Mouse (Mus musculus): ENCODE data around the gene Alox12b. TPM values are rescaled to one million over a fixed set of nuclear protein-coding genes. Genes with fewer than 3 reads are reported as not detected.

The Alox12b gene
- polyA plus RNA-seq, 1 experiment: 0.59 TPM

GRCm38 (mm10) chr11:69202469-69203230 lies 45.9 kb downstream of the Alox12b start:
- 67% methylated on average over 13 of the region's 13 CpGs for WGBS
- Histone ChIP-seq H3K4me1 (ENCODE audit: control insufficient read depth, insufficient read depth, low read length) (no peaks in the 10 kb centered on the region), H3K27me3 (ENCODE audit: control insufficient read depth, insufficient read depth, low read length) (no peaks in the 10 kb centered on the region), H3K27ac (ENCODE audit: insufficient read depth, low read length) (no peak overlapping the region), H3K4me3 (replicated peaks; ENCODE audit: insufficient read depth, low read depth, low read length) (no peak overlapping the region)
- no peak for DNase-seq
- TF ChIP-seq POLR2A (IDR thresholded peaks at IDR 0.05; ENCODE audit: borderline replicate concordance, insufficient read depth, low read length) (no peak), CTCF (IDR thresholded peaks at IDR 0.05; ENCODE audit: borderline replicate concordance, insufficient read depth, low read depth, low read length) (no peak)

- DNase-seq: peak; percentile 79 to 83
- peak overlapping the region; percentile 64 for H3K27ac ChIP-seq (ENCODE audit: insufficient read depth, low read length)
- peaks cover 3% of the 10 kb centered on the region; the same call in 1 of the 2 replicates for H3K4me1 ChIP-seq (ENCODE audit: control insufficient read depth, insufficient read depth, low read length)
- no peaks in the 10 kb centered on the region for H3K27me3 ChIP-seq (ENCODE audit: control insufficient read depth, insufficient read depth, low read length)
- WGBS: 2% methylated on average over 2 of the region's 2 CpGs
- TF ChIP-seq POLR2A (IDR thresholded peaks at IDR 0.05; ENCODE audit: borderline replicate concordance, insufficient read depth, low read length) (peak; percentile 66; the same call in 1 of the 2 replicates), CTCF (IDR thresholded peaks at IDR 0.05; ENCODE audit: borderline replicate concordance, insufficient read depth, low read depth, low read length) (no peak)
- peak overlapping the region; percentile 73 for H3K4me3 ChIP-seq (replicated peaks; ENCODE audit: insufficient read depth, low read depth, low read length)
These were observed 54.6 kb downstream of the Alox12b start for GRCm38 (mm10) chr11:69211431-69211830.

GRCm38 (mm10) chr11:69217411-69217810 lies 60.6 kb downstream of the Alox12b start:
- Histone ChIP-seq H3K4me1 (ENCODE audit: control insufficient read depth, insufficient read depth, low read length) (no peaks in the 10 kb centered on the region), H3K27me3 (ENCODE audit: control insufficient read depth, insufficient read depth, low read length) (no peaks in the 10 kb centered on the region), H3K4me3 (replicated peaks; ENCODE audit: insufficient read depth, low read depth, low read length) (no peak overlapping the region), H3K27ac (ENCODE audit: insufficient read depth, low read length) (no peak overlapping the region)
- TF ChIP-seq POLR2A (IDR thresholded peaks at IDR 0.05; ENCODE audit: borderline replicate concordance, insufficient read depth, low read length) (no peak), CTCF (IDR thresholded peaks at IDR 0.05; ENCODE audit: borderline replicate concordance, insufficient read depth, low read depth, low read length) (no peak)
- DNase-seq: no peak
- WGBS: 82% methylated on average over 5 of the region's 5 CpGs

- Histone ChIP-seq H3K4me3 (replicated peaks; ENCODE audit: insufficient read depth, low read depth, low read length) (no peak overlapping the region), H3K27ac (ENCODE audit: insufficient read depth, low read length) (no peak overlapping the region), H3K27me3 (ENCODE audit: control insufficient read depth, insufficient read depth, low read length) (no peaks in the 10 kb centered on the region), H3K4me1 (ENCODE audit: control insufficient read depth, insufficient read depth, low read length) (no peaks in the 10 kb centered on the region)
- DNase-seq: no peak
- WGBS: 61% methylated on average over 2 of the region's 2 CpGs
- TF ChIP-seq CTCF (IDR thresholded peaks at IDR 0.05; ENCODE audit: borderline replicate concordance, insufficient read depth, low read depth, low read length) (no peak), POLR2A (IDR thresholded peaks at IDR 0.05; ENCODE audit: borderline replicate concordance, insufficient read depth, low read length) (no peak)
These were observed 61.9 kb downstream of the Alox12b start for GRCm38 (mm10) chr11:69218661-69219060.

Other genes with a start within 250 kb of the Alox12b start
- 1.0 and 1.1 TPM in 2 replicates for gene Odf4, start 229.9 kb upstream of the Alox12b start, polyA plus RNA-seq (2012; rRNA removed)
- gene Arhgef15, start 199.5 kb upstream of the Alox12b start, polyA plus RNA-seq (2012; rRNA removed): 33.0 and 34.7 TPM in 2 replicates
- 11.5 and 12.1 TPM in 2 replicates for gene Slc25a35, start 188.9 kb upstream of the Alox12b start, polyA plus RNA-seq (2012; rRNA removed)
- gene Rangrf, start 181.8 kb upstream of the Alox12b start, polyA plus RNA-seq (2012; rRNA removed): 54.4 and 55.5 TPM in 2 replicates
- gene Pfas, start 148.5 kb upstream of the Alox12b start, polyA plus RNA-seq (2012; rRNA removed): 23.1 and 23.2 TPM in 2 replicates
- gene Ctc1, start 141.1 kb upstream of the Alox12b start, polyA plus RNA-seq (2012; rRNA removed): 44.1 and 46.3 TPM in 2 replicates
- 0.51 and 0.55 TPM in 2 replicates for gene Aurkb, start 111.3 kb upstream of the Alox12b start, polyA plus RNA-seq (2012; rRNA removed)
- 34.9 and 36.7 TPM in 2 replicates for gene Borcs6, start 97.3 kb upstream of the Alox12b start, polyA plus RNA-seq (2012; rRNA removed)
- gene Tmem107, start 86.2 kb upstream of the Alox12b start, polyA plus RNA-seq (2012; rRNA removed): 13.4 and 15.8 TPM in 2 replicates
- 672 and 700 TPM in 2 replicates for gene Vamp2, start 68.5 kb upstream of the Alox12b start, polyA plus RNA-seq (2012; rRNA removed)
- gene Per1, start 61.8 kb upstream of the Alox12b start, polyA plus RNA-seq (2012; rRNA removed): 34.4 and 37.2 TPM in 2 replicates
- 0.44 and 0.59 TPM in 2 replicates for gene Hes7, start 36.6 kb upstream of the Alox12b start, polyA plus RNA-seq (2012; rRNA removed)
- gene 9130213A22Rik, start 34.4 kb upstream of the Alox12b start, polyA plus RNA-seq (2012; rRNA removed): 1.3 and 1.4 TPM in 2 replicates
- gene Aloxe3, start 31.1 kb upstream of the Alox12b start, polyA plus RNA-seq (2012; rRNA removed): 10.8 and 16.0 TPM in 2 replicates
- 5.2 and 5.5 TPM in 2 replicates for gene Alox8, start 40.9 kb downstream of the Alox12b start, polyA plus RNA-seq (2012; rRNA removed)
- gene Gucy2e, start 80.0 kb downstream of the Alox12b start, polyA plus RNA-seq (2012; rRNA removed): 1.4 and 1.8 TPM in 2 replicates
- gene Cntrob, start 166.8 kb downstream of the Alox12b start, polyA plus RNA-seq (2012; rRNA removed): 22.0 and 23.0 TPM in 2 replicates
- 81.4 and 83.6 TPM in 2 replicates for gene Trappc1, start 167.0 kb downstream of the Alox12b start, polyA plus RNA-seq (2012; rRNA removed)
- 93.6 and 117 TPM in 2 replicates for gene Kcnab3, start 169.3 kb downstream of the Alox12b start, polyA plus RNA-seq (2012; rRNA removed)
- 130 and 135 TPM in 2 replicates for gene Rnf227, start 183.5 kb downstream of the Alox12b start, polyA plus RNA-seq (2012; rRNA removed)
- 111 and 115 TPM in 2 replicates for gene Chd3, start 212.4 kb downstream of the Alox12b start, polyA plus RNA-seq (2012; rRNA removed)
- gene Naa38, start 238.5 kb downstream of the Alox12b start, polyA plus RNA-seq (2012; rRNA removed): 193 and 200 TPM in 2 replicates
- 40.2 and 41.9 TPM in 2 replicates for gene Cyb5d1, start 238.6 kb downstream of the Alox12b start, polyA plus RNA-seq (2012; rRNA removed)
- gene Tmem88, start 241.2 kb downstream of the Alox12b start, polyA plus RNA-seq (2012; rRNA removed): 5.7 and 6.0 TPM in 2 replicates

All from cerebellum, adult 2 months (tissue).